ENCODE assay signal across 22 mouse cellular contexts in genomic region chr5:121821116-121821515, GRCm38 (mm10). TPM values are rescaled to one million over a fixed set of nuclear protein-coding genes. Genes with fewer than 3 reads are reported as not detected.
DNase-seq lines count a peak whose midpoint lies in the region; ATAC-seq lines count a peak whose summit lies in the region.
"Had no signal": no experiment of that assay in that cellular context is flagged by ENCODE, and none has a peak within 500 bp of the region (broad histone marks: within the 10 kb centered on the region; RNA-seq: fewer than 3 reads in every experiment).

No protein-coding gene starts in this region.

- no peak for DNase-seq in heart, embryonic 10.5 days (ENCODE audit: low spot score)
- no peak for DNase-seq in heart, postnatal 4 days
- DNase-seq in cerebellum, postnatal 36 days = peak; percentile 4 to 9
- DNase-seq in layer of hippocampus, adult 8-10 months (ENCODE audit: low spot score in 2 of 2) = no peak
- no peak for DNase-seq in left cerebral cortex, postnatal 25 days (ENCODE audit: low spot score in 2 of 2)
- DNase-seq: embryo, embryonic 11 days; heart, adult 2 months; layer of hippocampus, postnatal 36 days; thymus, postnatal 4 days had no signal

- H3K4me1 ChIP-seq in heart, embryonic 10.5 days = peaks cover 52% of the 10 kb centered on the region
- H3K4me1 ChIP-seq in megakaryocyte, embryonic 14.5 days = peaks cover 100% of the 10 kb centered on the region
- H3K4me1 ChIP-seq: hindbrain, embryonic 12.5 days; midbrain, embryonic 12.5 days had no signal

- H3K4me3 ChIP-seq in heart, embryonic 10.5 days = no peak overlapping the region
- peak overlapping the region; percentile 59 for H3K4me3 ChIP-seq in megakaryocyte, embryonic 14.5 days (replicated peaks)
- H3K4me3 ChIP-seq: embryonic facial prominence, embryonic 12.5 days; heart, adult 2 months; hindbrain, embryonic 12.5 days; intestine, embryonic 15.5 days; limb, embryonic 10.5 days; limb, embryonic 15.5 days; liver, embryonic 15.5 days; lung, embryonic 15.5 days; midbrain, embryonic 12.5 days had no signal

- 0 out of 2 replicates have a peak overlapping the region, but pooled peaks have one; percentile 12 for H3K27ac ChIP-seq in heart, embryonic 10.5 days
- H3K27ac ChIP-seq: embryonic facial prominence, embryonic 12.5 days; hindbrain, embryonic 12.5 days; hindbrain, postnatal 0 days; intestine, embryonic 15.5 days; limb, embryonic 10.5 days; limb, embryonic 15.5 days; liver, embryonic 15.5 days; lung, embryonic 15.5 days; midbrain, embryonic 12.5 days had no signal

- WGBS in heart, embryonic 10.5 days = 88% methylated on average over 5 of the region's 5 CpGs

- H3K9me3 ChIP-seq in heart, embryonic 10.5 days = no peaks in the 10 kb centered on the region
- H3K9me3 ChIP-seq in megakaryocyte, embryonic 14.5 days = no peaks in the 10 kb centered on the region
- H3K9me3 ChIP-seq: embryonic facial prominence, embryonic 12.5 days; hindbrain, embryonic 12.5 days; intestine, embryonic 15.5 days; limb, embryonic 10.5 days; limb, embryonic 15.5 days; liver, embryonic 15.5 days; lung, embryonic 15.5 days; midbrain, embryonic 12.5 days had no signal

- ATAC-seq in megakaryocyte, adult 5-6 weeks (ENCODE audit: poor library complexity, severe bottlenecking) = no peak
- ATAC-seq: CD4-positive, CD25-positive, alpha-beta regulatory T cell, adult 4 months; forebrain, embryonic 14.5 days; hindbrain, postnatal 0 days; intestine, embryonic 15.5 days had no signal

- intact Hi-C loops in left cerebral cortex, postnatal 25 days (cut with DNase I) = no loop called here

- no peaks in the 10 kb centered on the region for H3K27me3 ChIP-seq in heart, embryonic 10.5 days (ENCODE audit: insufficient read depth, poor library complexity, severe bottlenecking)
- H3K27me3 ChIP-seq in megakaryocyte, embryonic 14.5 days (replicated peaks) = no peaks in the 10 kb centered on the region
- H3K27me3 ChIP-seq: embryonic facial prominence, embryonic 12.5 days; hindbrain, embryonic 12.5 days; intestine, embryonic 15.5 days; limb, embryonic 15.5 days; liver, embryonic 15.5 days; lung, embryonic 15.5 days; midbrain, embryonic 12.5 days had no signal

- H3K36me3 ChIP-seq in heart, embryonic 10.5 days = peaks cover 79% of the 10 kb centered on the region
- peaks cover 100% of the 10 kb centered on the region for H3K36me3 ChIP-seq in megakaryocyte, embryonic 14.5 days (replicated peaks; ENCODE audit: low read length)

RNA-seq across cellular contexts. Expression of gene Sh2b3, which starts 16.3 kb away (rescaled TPM):
- polyA plus RNA-seq in heart, embryonic 10.5 days (2016; fragmentation: Nextera tagmentation; extraction: Ambion mirVana) = 15.3 and 18.2 TPM in 2 replicates
- total RNA-seq in heart, postnatal 4 days (2021) = 10 to 100 TPM; 36.7 to 39.2 TPM
- polyA plus RNA-seq in megakaryocyte, embryonic 14.5 days (2012; ENCODE audit: insufficient read depth, low replicate concordance) = 156 and 517 TPM in 2 replicates
- total RNA-seq in megakaryocyte, adult 5-6 weeks (2015) = 82.9 and 83.8 TPM in 2 replicates
- 46.3 and 55.6 TPM in 2 replicates for total RNA-seq in megakaryocyte, adult 5-6 weeks (2017)
- total RNA-seq in layer of hippocampus, adult 8-10 months (2022) = 10 to 100 TPM; 19.6 to 21.6 (median 20.4) TPM
- 10 to 100 TPM; 21.6 to 22.1 TPM for total RNA-seq in left cerebral cortex, postnatal 25 days (2021)

RNA-seq across cellular contexts. Expression of gene Pheta1, which starts 27.7 kb away (rescaled TPM):
- polyA plus RNA-seq in heart, embryonic 10.5 days (2016; fragmentation: Nextera tagmentation; extraction: Ambion mirVana) = 20.1 and 32.4 TPM in 2 replicates
- 10 to 100 TPM in 1 of 2 experiments, 1 to 10 TPM in 1; 9.3 to 10.9 TPM for total RNA-seq in heart, postnatal 4 days (2021)
- 12.8 and 13.0 TPM in 2 replicates for polyA plus RNA-seq in megakaryocyte, embryonic 14.5 days (2012; ENCODE audit: insufficient read depth, low replicate concordance)
- 0.78 and 1.2 TPM in 2 replicates for total RNA-seq in megakaryocyte, adult 5-6 weeks (2015)
- total RNA-seq in megakaryocyte, adult 5-6 weeks (2017) = 0.69 and 1.8 TPM in 2 replicates
- total RNA-seq in layer of hippocampus, adult 8-10 months (2022) = 1 to 10 TPM; 8.7 to 9.8 (median 9.0) TPM
- 10 to 100 TPM in 1 of 2 experiments, 1 to 10 TPM in 1; 7.4 to 11.2 TPM for total RNA-seq in left cerebral cortex, postnatal 25 days (2021)

Comparison
In these comparisons a context has a peak if more than half of its experiments do, and no peak if none do; other contexts are left out.
1. DNase-seq: peak in cerebellum, postnatal 36 days (2 of 2); none in heart, embryonic 10.5 days (single experiment), heart, postnatal 4 days (single experiment), layer of hippocampus, adult 8-10 months (0 of 2) and left cerebral cortex, postnatal 25 days (0 of 2).